ENCODE assay signal across 16 mouse cellular contexts in the genomic region with DNA sequence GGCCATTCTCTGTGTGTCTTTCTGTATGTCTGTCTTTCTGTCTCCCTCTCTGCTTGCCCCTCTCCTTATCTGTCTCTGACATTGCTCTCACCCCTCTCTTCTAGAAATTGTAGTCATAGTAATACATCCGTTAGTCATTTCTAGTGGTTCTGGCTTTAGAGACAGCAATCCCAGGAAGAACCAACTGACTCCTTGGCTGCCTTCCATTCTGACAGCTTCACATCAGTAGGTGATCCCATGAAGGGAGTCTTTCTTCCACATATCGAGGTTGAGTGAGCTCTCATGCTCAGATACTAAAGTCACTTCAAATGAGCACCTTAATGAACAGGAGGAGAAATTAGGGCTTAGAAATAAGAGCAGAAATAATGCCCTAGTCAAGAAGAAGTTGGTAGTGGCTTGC.
DNase-seq lines count a peak whose midpoint lies in the region.
"Had no signal": no experiment of that assay in that cellular context is flagged by ENCODE, and none has a peak within 500 bp of the region (broad histone marks: within the 10 kb centered on the region; RNA-seq: fewer than 3 reads in every experiment).

No protein-coding gene starts in this region.

- peak; percentile 69 to 73 for DNase-seq in cerebellum, postnatal 10 days
- no peak for DNase-seq in cerebellum, adult 9-10 months
- DNase-seq in cerebellum, postnatal 14 days = peak; percentile 47 to 76
- DNase-seq in cerebellum, adult 11 months = no peak
- peak; percentile 29 to 56 for DNase-seq in cerebellum, postnatal 25 days
- no peak for DNase-seq in cerebellum, adult 18-20 months
- DNase-seq in heart, adult 11 months = peak; percentile 35
- no peak for DNase-seq in heart, postnatal 4 days
- DNase-seq: adrenal gland, adult 2 months; adrenal gland, adult 8-10 months; adrenal gland, postnatal 10 days; adrenal gland, postnatal 14 days; adrenal gland, postnatal 25 days; adrenal gland, postnatal 36 days; B cell, adult 2 months; cerebellum, adult 11-12 months had no signal

Comparison
In these comparisons a context has a peak if more than half of its experiments do, and no peak if none do; other contexts are left out.
1. DNase-seq: peak in cerebellum, postnatal 10 days (2 of 2), cerebellum, postnatal 14 days (2 of 2), cerebellum, postnatal 25 days (2 of 2) and heart, adult 11 months (single experiment); none in cerebellum, adult 9-10 months (single experiment), cerebellum, adult 11 months (single experiment), cerebellum, adult 18-20 months (0 of 2) and heart, postnatal 4 days (single experiment).